Mouse (Mus musculus): ENCODE measurements around the gene Slit3. TPM values are rescaled to one million over a fixed set of nuclear protein-coding genes. Genes with fewer than 3 reads are reported as not detected.

Slit3 gene
- polyA plus RNA-seq, 1 experiment from 2014 or later = 2.3 TPM

- H3K27ac ChIP-seq (ENCODE audit: low read depth, low read length) = no peak overlapping the region
- 92% methylated on average over 7 of the region's 7 CpGs for WGBS
- no peak overlapping the region for H3K4me3 ChIP-seq (ENCODE audit: low read depth, low read length)
- no peak overlapping the region for H3K4me2 ChIP-seq (ENCODE audit: low read length)
- H3K9me3 ChIP-seq (replicated peaks; ENCODE audit: control insufficient read depth, low read length) = no peaks in the 10 kb centered on the region
- ATAC-seq (no peak), DNase-seq (ENCODE audit: low spot score) (no peak)
- no peak overlapping the region for H3K9ac ChIP-seq (ENCODE audit: low read length)
- no peaks in the 10 kb centered on the region for H3K36me3 ChIP-seq (ENCODE audit: control insufficient read depth, insufficient read depth, low read length)
- H3K27me3 ChIP-seq (replicated peaks; ENCODE audit: control insufficient read depth, insufficient read depth, low read length) = 0 out of 2 replicates have a peak, but pooled peaks cover 5% of the 10 kb centered on the region
- H3K4me1 ChIP-seq (ENCODE audit: control insufficient read depth, insufficient read depth, low read length) = no peaks in the 10 kb centered on the region
Measured at GRCm38 (mm10) chr11:35468847-35469246, 347.8 kb downstream of the Slit3 start.

DNA sequence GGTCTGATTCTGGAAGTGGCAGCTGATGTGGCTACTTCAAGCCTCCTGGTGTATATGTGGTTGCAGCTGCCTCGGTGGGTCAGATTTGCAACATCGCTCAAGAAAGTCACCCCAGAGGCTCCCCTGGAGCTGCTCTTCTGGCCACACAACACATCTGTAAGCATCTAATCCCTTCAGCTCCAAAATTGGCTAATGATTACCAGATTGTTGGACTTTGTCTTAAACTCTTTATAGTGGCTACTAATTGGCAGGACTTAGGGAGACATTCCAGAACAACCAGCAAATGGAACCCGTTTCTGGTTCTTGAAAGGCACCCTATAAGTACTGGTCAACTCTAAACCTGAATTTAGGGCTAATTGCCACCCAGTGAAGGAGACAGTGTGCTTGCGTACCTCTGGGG lies 348.9 kb downstream of the Slit3 start:
- H3K4me2 ChIP-seq (ENCODE audit: low read length) = no peak overlapping the region
- no peak for DNase-seq (ENCODE audit: low spot score)
- no peak overlapping the region for H3K4me3 ChIP-seq (ENCODE audit: low read depth, low read length)
- no peak for ATAC-seq
- no peaks in the 10 kb centered on the region for H3K9me3 ChIP-seq (replicated peaks; ENCODE audit: control insufficient read depth, low read length)
- H3K36me3 ChIP-seq (ENCODE audit: control insufficient read depth, insufficient read depth, low read length) = no peaks in the 10 kb centered on the region
- 57% methylated on average over 4 of the region's 4 CpGs for WGBS
- H3K27ac ChIP-seq (ENCODE audit: low read depth, low read length) = no peak overlapping the region
- H3K27me3 ChIP-seq (replicated peaks; ENCODE audit: control insufficient read depth, insufficient read depth, low read length) = 0 out of 2 replicates have a peak, but pooled peaks cover 2% of the 10 kb centered on the region
- no peak overlapping the region for H3K9ac ChIP-seq (ENCODE audit: low read length)
- H3K4me1 ChIP-seq (ENCODE audit: control insufficient read depth, insufficient read depth, low read length) = no peaks in the 10 kb centered on the region

DNA sequence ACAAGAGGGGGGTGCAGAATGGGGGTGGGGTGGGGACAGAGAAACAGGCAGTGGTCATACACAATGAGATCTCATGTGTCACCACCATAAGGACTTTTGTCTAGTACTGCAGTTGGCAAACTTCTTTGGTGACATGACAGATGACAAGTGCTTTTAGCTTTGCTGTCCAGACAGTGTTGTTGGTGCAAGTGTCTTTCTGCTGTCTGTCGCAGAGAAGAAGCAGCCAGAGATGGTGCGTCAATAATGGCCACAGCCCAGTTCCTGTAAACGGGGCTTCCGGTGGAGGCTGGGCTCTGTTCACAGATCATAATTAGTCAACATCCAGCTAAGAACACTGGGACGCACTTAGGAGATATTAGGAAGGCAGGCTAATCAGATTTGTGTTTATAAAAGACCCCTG lies 349.8 kb downstream of the Slit3 start:
- H3K4me3 ChIP-seq (ENCODE audit: low read depth, low read length) = no peak overlapping the region
- 0 out of 2 replicates have a peak, but pooled peaks cover 2% of the 10 kb centered on the region for H3K27me3 ChIP-seq (replicated peaks; ENCODE audit: control insufficient read depth, insufficient read depth, low read length)
- no peak for DNase-seq (ENCODE audit: low spot score)
- no peaks in the 10 kb centered on the region for H3K9me3 ChIP-seq (replicated peaks; ENCODE audit: control insufficient read depth, low read length)
- ATAC-seq = no peak
- no peaks in the 10 kb centered on the region for H3K36me3 ChIP-seq (ENCODE audit: control insufficient read depth, insufficient read depth, low read length)
- H3K4me2 ChIP-seq (ENCODE audit: low read length) = no peak overlapping the region
- no peak overlapping the region for H3K9ac ChIP-seq (ENCODE audit: low read length)
- H3K4me1 ChIP-seq (ENCODE audit: control insufficient read depth, insufficient read depth, low read length) = no peaks in the 10 kb centered on the region
- WGBS = 45% methylated on average over 5 of the region's 5 CpGs
- H3K27ac ChIP-seq (ENCODE audit: low read depth, low read length) = no peak overlapping the region

DNA sequence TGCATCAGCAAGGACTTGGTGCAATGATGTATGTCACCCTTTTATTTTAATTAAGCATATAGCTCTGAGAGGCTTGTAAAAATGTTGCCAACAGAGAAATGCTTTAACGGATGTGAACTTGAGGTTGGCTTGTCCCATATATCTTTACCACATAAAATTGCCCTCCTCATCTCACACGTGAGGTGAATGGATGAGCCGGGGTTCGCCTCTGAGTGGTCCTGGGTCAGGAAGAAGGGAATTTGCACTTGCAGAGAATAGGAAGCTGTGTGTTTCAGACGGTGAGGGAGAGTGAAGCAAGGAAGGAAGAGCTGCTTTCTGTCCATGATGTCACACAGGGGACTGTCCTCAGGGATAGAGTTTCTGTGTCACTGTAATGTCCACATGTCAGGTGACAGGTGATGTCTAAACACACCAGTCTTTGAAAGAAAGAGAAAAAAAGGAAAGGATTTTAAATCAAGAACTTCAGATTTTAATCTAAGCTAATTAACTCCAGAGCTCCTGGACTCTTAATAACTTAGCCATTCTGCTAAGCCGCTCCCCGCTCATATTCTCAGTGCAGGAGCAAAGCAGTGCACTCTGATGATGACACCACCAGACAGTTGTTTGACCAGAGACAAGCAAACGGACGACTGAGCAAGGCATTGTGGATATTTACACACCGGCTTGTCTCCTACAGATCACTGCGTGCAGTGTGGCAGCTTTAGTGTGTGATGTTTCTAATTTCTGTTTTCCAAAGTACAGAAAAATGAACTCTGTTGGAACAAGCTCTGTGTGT lies 352.0 kb downstream of the Slit3 start:
- Histone ChIP-seq H3K27ac (ENCODE audit: low read depth, low read length) (no peak overlapping the region), H3K4me2 (ENCODE audit: low read length) (no peak overlapping the region), H3K9ac (ENCODE audit: low read length) (no peak overlapping the region), H3K9me3 (replicated peaks; ENCODE audit: control insufficient read depth, low read length) (no peaks in the 10 kb centered on the region), H3K36me3 (ENCODE audit: control insufficient read depth, insufficient read depth, low read length) (no peaks in the 10 kb centered on the region), H3K4me1 (ENCODE audit: control insufficient read depth, insufficient read depth, low read length) (no peaks in the 10 kb centered on the region), H3K4me3 (ENCODE audit: low read depth, low read length) (no peak overlapping the region), H3K27me3 (replicated peaks; ENCODE audit: control insufficient read depth, insufficient read depth, low read length) (0 out of 2 replicates have a peak, but pooled peaks cover 2% of the 10 kb centered on the region)
- ATAC-seq = no peak
- 78% methylated on average over 11 of the region's 11 CpGs for WGBS
- no peak for DNase-seq (ENCODE audit: low spot score)

GRCm38 (mm10) chr11:35473617-35473996 lies 352.6 kb downstream of the Slit3 start:
- 87% methylated on average over 5 of the region's 5 CpGs for WGBS
- Histone ChIP-seq H3K27ac (ENCODE audit: low read depth, low read length) (no peak overlapping the region), H3K4me1 (ENCODE audit: control insufficient read depth, insufficient read depth, low read length) (no peaks in the 10 kb centered on the region), H3K9me3 (replicated peaks; ENCODE audit: control insufficient read depth, low read length) (no peaks in the 10 kb centered on the region), H3K36me3 (ENCODE audit: control insufficient read depth, insufficient read depth, low read length) (no peaks in the 10 kb centered on the region), H3K9ac (ENCODE audit: low read length) (no peak overlapping the region), H3K4me3 (ENCODE audit: low read depth, low read length) (no peak overlapping the region), H3K27me3 (replicated peaks; ENCODE audit: control insufficient read depth, insufficient read depth, low read length) (0 out of 2 replicates have a peak, but pooled peaks cover 2% of the 10 kb centered on the region), H3K4me2 (ENCODE audit: low read length) (no peak overlapping the region)
- DNase-seq (ENCODE audit: low spot score) (no peak), ATAC-seq (no peak)

DNA sequence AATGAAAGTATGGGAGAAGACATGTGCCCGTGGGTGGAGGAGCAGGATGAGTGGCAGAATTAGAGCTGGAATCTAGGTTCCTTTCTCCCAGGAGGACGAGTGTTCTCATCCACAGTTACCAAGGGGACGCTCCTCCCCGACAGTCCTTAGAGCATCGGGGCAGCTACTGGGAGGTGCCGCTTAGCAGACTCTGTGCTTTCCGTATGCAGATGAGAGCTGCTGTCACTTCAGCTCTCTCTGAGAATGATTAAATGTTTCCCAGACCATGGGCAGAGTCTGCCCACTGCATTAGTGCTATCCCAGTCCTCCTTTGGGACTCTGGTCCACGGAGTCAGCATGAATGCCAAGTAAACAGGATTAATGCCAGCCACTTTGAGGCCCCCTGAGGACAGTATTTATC lies 359.1 kb downstream of the Slit3 start:
- no peak overlapping the region for H3K4me3 ChIP-seq (ENCODE audit: low read depth, low read length)
- no peak overlapping the region for H3K9ac ChIP-seq (ENCODE audit: low read length)
- H3K27ac ChIP-seq (ENCODE audit: low read depth, low read length) = no peak overlapping the region
- H3K36me3 ChIP-seq (ENCODE audit: control insufficient read depth, insufficient read depth, low read length) = no peaks in the 10 kb centered on the region
- H3K4me1 ChIP-seq (ENCODE audit: control insufficient read depth, insufficient read depth, low read length) = no peaks in the 10 kb centered on the region
- DNase-seq (ENCODE audit: low spot score) = no peak
- H3K4me2 ChIP-seq (ENCODE audit: low read length) = no peak overlapping the region
- H3K27me3 ChIP-seq (replicated peaks; ENCODE audit: control insufficient read depth, insufficient read depth, low read length) = peaks cover 5% of the 10 kb centered on the region; the same call in 1 of the 2 replicates
- ATAC-seq = no peak
- WGBS = 46% methylated on average over 8 of the region's 8 CpGs
- H3K9me3 ChIP-seq (replicated peaks; ENCODE audit: control insufficient read depth, low read length) = no peaks in the 10 kb centered on the region

GRCm38 (mm10) chr11:35481611-35482363 lies 360.8 kb downstream of the Slit3 start:
- Histone ChIP-seq H3K9me3 (replicated peaks; ENCODE audit: control insufficient read depth, low read length) (no peaks in the 10 kb centered on the region), H3K4me1 (ENCODE audit: control insufficient read depth, insufficient read depth, low read length) (no peaks in the 10 kb centered on the region; the same call in 1 of the 2 replicates), H3K36me3 (ENCODE audit: control insufficient read depth, insufficient read depth, low read length) (no peaks in the 10 kb centered on the region), H3K4me3 (ENCODE audit: low read depth, low read length) (no peak overlapping the region), H3K27me3 (replicated peaks; ENCODE audit: control insufficient read depth, insufficient read depth, low read length) (peaks cover 5% of the 10 kb centered on the region), H3K27ac (ENCODE audit: low read depth, low read length) (no peak overlapping the region), H3K9ac (ENCODE audit: low read length) (no peak overlapping the region), H3K4me2 (ENCODE audit: low read length) (no peak overlapping the region)
- ATAC-seq = no peak
- 91% methylated on average over 9 of the region's 9 CpGs for WGBS
- DNase-seq (ENCODE audit: low spot score) = no peak

GRCm38 (mm10) chr11:35487966-35488365 lies 366.9 kb downstream of the Slit3 start:
- 79% methylated on average over 5 of the region's 5 CpGs for WGBS
- Histone ChIP-seq H3K4me2 (ENCODE audit: low read length) (no peak overlapping the region), H3K36me3 (ENCODE audit: control insufficient read depth, insufficient read depth, low read length) (no peaks in the 10 kb centered on the region), H3K9ac (ENCODE audit: low read length) (no peak overlapping the region), H3K27ac (ENCODE audit: low read depth, low read length) (no peak overlapping the region), H3K27me3 (replicated peaks; ENCODE audit: control insufficient read depth, insufficient read depth, low read length) (peaks cover 14% of the 10 kb centered on the region), H3K4me3 (ENCODE audit: low read depth, low read length) (no peak overlapping the region), H3K9me3 (replicated peaks; ENCODE audit: control insufficient read depth, low read length) (no peaks in the 10 kb centered on the region), H3K4me1 (ENCODE audit: control insufficient read depth, insufficient read depth, low read length) (no peaks in the 10 kb centered on the region; the same call in 1 of the 2 replicates)
- no peak for ATAC-seq
- no peak for DNase-seq (ENCODE audit: low spot score)

DNA sequence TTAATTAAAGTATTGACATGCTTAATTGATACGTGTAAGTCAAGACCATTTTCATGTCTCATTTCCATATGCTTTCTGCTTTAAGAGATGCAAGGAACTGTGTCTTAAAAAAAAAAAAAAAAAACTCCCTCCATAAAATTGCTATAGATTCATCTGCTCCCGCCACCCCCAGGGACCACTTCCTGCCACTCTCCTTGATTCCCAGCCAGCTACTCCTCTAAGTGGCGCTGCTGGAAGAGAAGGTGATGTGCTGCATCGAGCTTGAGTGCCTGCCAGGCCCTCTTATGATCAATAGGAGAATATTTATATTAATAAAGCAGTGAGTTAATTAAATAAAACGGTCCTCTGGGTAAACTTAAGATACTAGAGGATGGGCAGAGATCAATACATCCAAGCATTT lies 370.7 kb downstream of the Slit3 start:
- no peak overlapping the region for H3K4me3 ChIP-seq (ENCODE audit: low read depth, low read length)
- 51% methylated on average over 5 of the region's 5 CpGs for WGBS
- H3K9ac ChIP-seq (ENCODE audit: low read length) = no peak overlapping the region
- H3K36me3 ChIP-seq (ENCODE audit: control insufficient read depth, insufficient read depth, low read length) = no peaks in the 10 kb centered on the region
- no peaks in the 10 kb centered on the region for H3K9me3 ChIP-seq (replicated peaks; ENCODE audit: control insufficient read depth, low read length)
- H3K27ac ChIP-seq (ENCODE audit: low read depth, low read length) = no peak overlapping the region
- H3K27me3 ChIP-seq (replicated peaks; ENCODE audit: control insufficient read depth, insufficient read depth, low read length) = 0 out of 2 replicates have a peak, but pooled peaks cover 17% of the 10 kb centered on the region
- peak; percentile 42 for DNase-seq (ENCODE audit: low spot score)
- peaks cover 3% of the 10 kb centered on the region; the same call in 1 of the 2 replicates for H3K4me1 ChIP-seq (ENCODE audit: control insufficient read depth, insufficient read depth, low read length)
- no peak overlapping the region for H3K4me2 ChIP-seq (ENCODE audit: low read length)
- ATAC-seq = no peak
